Mouse (Mus musculus) heart, adult 9 months (tissue): ENCODE measurements at regions not wholly inside any gene's neighbourhood (a gene's known extent, or its start where the extent isn't known, plus 50 kb on each side); places are given as distances from the start of the nearest gene placed in this dataset.

Experiments
- DNase-seq, 2 experiments: peaks; one replicate each; pipeline ENCODE4 v3.0.0; 2022; ENCODE audit warnings: low spot score in 2 of 2

GRCm38 (mm10) chr5:51922973-51923372 is 267.3 kb downstream of the Dhx15 start:
- no peak for DNase-seq

GRCm38 (mm10) chr5:51922494-51922893 is 267.8 kb downstream of the Dhx15 start:
- DNase-seq: no peak

- peak; percentile 20 to 47 for DNase-seq
These were observed 272.4 kb downstream of the Dhx15 start for GRCm38 (mm10) chr5:51917812-51918448.

GRCm38 (mm10) chr5:51914731-51915130 is 275.6 kb downstream of the Dhx15 start:
- DNase-seq: no peak

- peak; percentile 17 to 52 for DNase-seq
These were observed 281.5 kb downstream of the Dhx15 start for GRCm38 (mm10) chr5:51908861-51909260.

GRCm38 (mm10) chr5:51906315-51907109 is 283.8 kb downstream of the Dhx15 start:
- DNase-seq: no peak

- DNase-seq: no peak
These were observed 296.2 kb downstream of the Dhx15 start for GRCm38 (mm10) chr5:51894159-51894558.

GRCm38 (mm10) chr5:51891341-51891740 is 299.0 kb downstream of the Dhx15 start:
- no peak for DNase-seq

- no peak for DNase-seq
These were observed 301.9 kb downstream of the Dhx15 start for GRCm38 (mm10) chr5:51888404-51888803.

- DNase-seq: no peak
These were observed 307.7 kb downstream of the Dhx15 start for GRCm38 (mm10) chr5:51882594-51882993.

- no peak for DNase-seq
These were observed 308.1 kb downstream of the Dhx15 start for GRCm38 (mm10) chr5:51882173-51882572.

GRCm38 (mm10) chr5:51876846-51877245 is 309.3 kb upstream of the Ppargc1a start:
- DNase-seq: no peak

- no peak for DNase-seq
These were observed 306.0 kb upstream of the Ppargc1a start for GRCm38 (mm10) chr5:51873571-51873970.

GRCm38 (mm10) chr5:51871735-51872134 is 304.2 kb upstream of the Ppargc1a start:
- no peak for DNase-seq

GRCm38 (mm10) chr5:51868223-51868713 is 300.7 kb upstream of the Ppargc1a start:
- DNase-seq: no peak

GRCm38 (mm10) chr5:51866002-51866401 is 298.5 kb upstream of the Ppargc1a start:
- DNase-seq: peak; percentile 15 to 41

GRCm38 (mm10) chr5:51860496-51860895 is 293.0 kb upstream of the Ppargc1a start:
- DNase-seq: no peak

- DNase-seq: no peak
These were observed 286.1 kb upstream of the Ppargc1a start for GRCm38 (mm10) chr5:51853456-51854124.

- DNase-seq: no peak
These were observed 282.6 kb upstream of the Ppargc1a start for GRCm38 (mm10) chr5:51850091-51850490.

- DNase-seq: no peak
These were observed 281.7 kb upstream of the Ppargc1a start for GRCm38 (mm10) chr5:51849236-51849635.

- no peak for DNase-seq
These were observed 274.7 kb upstream of the Ppargc1a start for GRCm38 (mm10) chr5:51842189-51842588.

- DNase-seq: no peak
These were observed 274.2 kb upstream of the Ppargc1a start for GRCm38 (mm10) chr5:51841763-51842162.
